Comparison of ENCODE assay signal across 9 mouse cellular contexts in the genomic region with DNA sequence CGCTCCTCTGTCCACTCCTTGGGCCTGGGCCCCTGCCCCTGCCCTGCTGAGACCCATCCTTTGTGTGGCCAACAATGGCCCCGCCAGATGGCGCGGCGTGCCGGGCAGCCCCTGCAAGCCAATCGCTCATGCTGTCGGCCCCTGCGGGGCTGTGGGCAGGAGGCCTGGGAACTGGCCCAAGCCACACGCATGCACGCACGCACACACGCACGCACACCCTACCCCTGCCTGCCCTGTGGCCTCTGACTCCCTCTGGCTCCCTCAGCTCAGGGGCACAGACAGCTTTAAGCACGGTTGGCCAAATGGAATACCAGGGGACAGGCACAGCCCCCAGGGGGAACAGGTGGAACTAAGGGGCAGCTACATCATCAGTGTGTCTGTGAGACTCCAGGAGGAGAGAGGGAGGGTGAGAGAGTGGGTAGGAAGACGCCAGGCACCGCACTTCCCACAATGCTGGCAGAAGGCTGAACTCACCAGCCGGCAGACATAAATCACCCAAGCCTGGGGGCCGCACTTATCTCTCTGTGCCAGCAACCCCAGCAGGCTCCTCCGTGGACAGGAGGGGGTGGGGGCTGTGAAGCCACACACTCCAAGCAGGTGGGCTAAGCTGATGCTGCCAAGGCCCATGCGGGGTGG. TPM values are rescaled to one million over a fixed set of nuclear protein-coding genes. Genes with fewer than 3 reads are reported as not detected.
DNase-seq lines count a peak whose midpoint lies in the region; ATAC-seq lines count a peak whose summit lies in the region.
"Had no signal": no experiment of that assay in that cellular context is flagged by ENCODE, and none has a peak within 500 bp of the region (broad histone marks: within the 10 kb centered on the region; RNA-seq: fewer than 3 reads in every experiment).

No protein-coding gene starts in this region.

- DNase-seq in adrenal gland, postnatal 14 days = peak; percentile 54
- DNase-seq in adrenal gland, adult 18-20 months (ENCODE audit: low spot score in 2 of 2) = no peak
- DNase-seq in brain, adult 2 months (ENCODE audit: low read depth, low spot score) = peak; percentile 86
- DNase-seq in left cerebral cortex, postnatal 14 days (ENCODE audit: low spot score in 2 of 2) = peak; percentile 59 to 73
- DNase-seq in retina, embryonic 14.5 days (ENCODE audit: low spot score) = peak; percentile 80
- DNase-seq in spleen, postnatal 36 days (ENCODE audit: low spot score in 2 of 2) = no peak
- DNase-seq in spleen, postnatal 4 days (ENCODE audit: low spot score in 2 of 2) = no peak

- H3K9me3 ChIP-seq in forebrain, embryonic 12.5 days = no peaks in the 10 kb centered on the region

- intact Hi-C loops in left cerebral cortex, postnatal 14 days (cut with DNase I) = no loop called here

- WGBS in forebrain, embryonic 12.5 days = 9% methylated on average over 21 of the region's 21 CpGs

- no peak overlapping the region for H3K4me3 ChIP-seq in forebrain, embryonic 12.5 days (replicated peaks)

- H3K27ac ChIP-seq in forebrain, embryonic 12.5 days = peak overlapping the region; percentile 82
- H3K27ac ChIP-seq: macrophage had no signal

- no peaks in the 10 kb centered on the region for H3K36me3 ChIP-seq in forebrain, embryonic 12.5 days (replicated peaks)

- no peaks in the 10 kb centered on the region for H3K27me3 ChIP-seq in forebrain, embryonic 12.5 days

- ATAC-seq in forebrain, embryonic 12.5 days (ENCODE audit: low FRiP score) = peak; percentile 65

- H3K4me2 ChIP-seq in forebrain, embryonic 12.5 days = peak overlapping the region; percentile 38

- H3K4me1 ChIP-seq in forebrain, embryonic 12.5 days = peaks cover 98% of the 10 kb centered on the region

- peak overlapping the region; percentile 43 for H3K9ac ChIP-seq in forebrain, embryonic 12.5 days

RNA-seq across cellular contexts. Expression of a gene that starts 34.2 kb away (rescaled TPM):
- total RNA-seq in adrenal gland, postnatal 14 days (2021) = 21.6 and 23.0 TPM in 2 replicates
- 10 to 100 TPM; 21.3 to 22.9 TPM for total RNA-seq in adrenal gland, adult 18-20 months (2021)
- polyA plus RNA-seq in forebrain, embryonic 12.5 days (2016; fragmentation: Nextera tagmentation; extraction: Ambion mirVana) = 10.7 and 14.7 TPM in 2 replicates
- total RNA-seq in left cerebral cortex, postnatal 14 days (2021) = 10 to 100 TPM; 63.8 to 64.7 TPM

Comparison
In these comparisons a context has a peak if more than half of its experiments do, and no peak if none do; other contexts are left out.
1. DNase-seq: peak in adrenal gland, postnatal 14 days (single experiment), brain, adult 2 months (single experiment), left cerebral cortex, postnatal 14 days (2 of 2) and retina, embryonic 14.5 days (single experiment); none in adrenal gland, adult 18-20 months (0 of 2), spleen, postnatal 36 days (0 of 2) and spleen, postnatal 4 days (0 of 2).